Mouse (Mus musculus): Measurements from ENCODE around the gene Gm17490. TPM values are rescaled to one million over a fixed set of nuclear protein-coding genes. Genes with fewer than 3 reads are reported as not detected.

The Gm17490 gene
- not detected in 2 replicates for polyA plus RNA-seq (2015; fragmentation: Nextera tagmentation; extraction: Ambion mirVana)

DNA sequence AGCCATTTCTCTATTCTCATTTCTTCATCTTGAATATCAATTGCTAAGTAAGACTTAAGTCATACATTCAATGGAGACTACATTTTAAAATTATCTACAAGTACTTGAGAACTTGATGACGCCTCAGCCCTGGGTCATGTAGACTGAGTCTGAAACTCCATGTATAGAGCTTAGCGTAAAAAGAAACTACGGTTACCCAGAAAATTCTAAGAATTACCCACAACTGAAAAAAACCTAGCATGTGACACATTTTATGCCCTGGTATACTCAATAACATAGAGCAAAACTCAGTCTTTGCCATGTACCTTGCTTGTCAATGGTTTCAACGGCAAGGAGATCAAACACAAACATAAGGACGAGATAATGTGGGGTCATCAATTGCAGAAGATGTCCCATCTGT lies at the start of gene Gm17490:
Gene Gm17490 (minus strand): TSS at position 375 of the 400 bp plus-strand sequence.
- Histone ChIP-seq H3K36me3 (replicated peaks; ENCODE audit: insufficient read depth, low read length) (no peaks in the 10 kb centered on the region), H3K9me3 (ENCODE audit: low read length) (no peaks in the 10 kb centered on the region), H3K27ac (ENCODE audit: low read depth) (no peak within 1 kb of the TSS), H3K4me3 (ENCODE audit: low read depth, low read length) (no peak within 1 kb of the TSS), H3K4me2 (ENCODE audit: low read depth, low read length) (no peak within 1 kb of the TSS), H3K9ac (replicated peaks) (no peak within 1 kb of the TSS), H3K4me1 (ENCODE audit: insufficient read depth) (no peaks in the 10 kb centered on the region), H3K27me3 (ENCODE audit: insufficient read depth, low read length) (no peaks in the 10 kb centered on the region)
- TF ChIP-seq EP300 (IDR thresholded peaks at IDR 0.05; ENCODE audit: low read depth): no peak
- TF ChIP-seq CTCF (IDR thresholded peaks at IDR 0.05; ENCODE audit: low read depth): no peak
- WGBS (ENCODE audit: insufficient replicate concordance): 82% methylated on average over 5 of the region's 5 CpGs
- DNase-seq: no peak
- ATAC-seq: no peak

DNA sequence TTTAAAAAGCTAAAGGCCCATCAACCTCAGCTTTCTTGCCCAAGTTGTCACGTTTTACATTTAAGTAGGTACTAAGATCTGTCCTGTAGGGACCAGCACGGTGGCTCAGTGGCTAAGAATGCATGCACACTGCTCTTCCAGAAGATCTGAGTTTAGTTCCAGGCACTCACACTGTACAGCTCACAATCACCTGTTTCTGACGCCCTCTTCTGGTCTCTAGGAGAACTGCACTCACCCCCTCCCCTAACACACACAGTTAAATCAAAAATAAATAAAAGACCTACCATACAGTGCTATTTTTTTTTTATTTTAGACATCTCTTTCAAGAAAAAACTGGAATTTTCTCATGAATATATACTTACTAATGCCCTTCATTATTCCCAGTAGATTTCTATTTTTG lies 46.1 kb upstream of the Gm17490 start:
- no peaks in the 10 kb centered on the region for H3K9me3 ChIP-seq (ENCODE audit: low read length)
- TF ChIP-seq CTCF (IDR thresholded peaks at IDR 0.05; ENCODE audit: low read depth): peak; percentile 60
- TF ChIP-seq EP300 (IDR thresholded peaks at IDR 0.05; ENCODE audit: low read depth): no peak
- H3K4me3 ChIP-seq (ENCODE audit: low read depth, low read length): no peak overlapping the region
- H3K36me3 ChIP-seq (replicated peaks; ENCODE audit: insufficient read depth, low read length): no peaks in the 10 kb centered on the region
- no peak overlapping the region for H3K27ac ChIP-seq (ENCODE audit: low read depth)
- H3K4me1 ChIP-seq (ENCODE audit: insufficient read depth): no peaks in the 10 kb centered on the region
- no peak for ATAC-seq
- 18% methylated on average over 3 of the region's 3 CpGs for WGBS (ENCODE audit: insufficient replicate concordance)
- H3K27me3 ChIP-seq (ENCODE audit: insufficient read depth, low read length): no peaks in the 10 kb centered on the region
- DNase-seq: no peak
- H3K4me2 ChIP-seq (ENCODE audit: low read depth, low read length): no peak overlapping the region
- no peak overlapping the region for H3K9ac ChIP-seq (replicated peaks)

DNA sequence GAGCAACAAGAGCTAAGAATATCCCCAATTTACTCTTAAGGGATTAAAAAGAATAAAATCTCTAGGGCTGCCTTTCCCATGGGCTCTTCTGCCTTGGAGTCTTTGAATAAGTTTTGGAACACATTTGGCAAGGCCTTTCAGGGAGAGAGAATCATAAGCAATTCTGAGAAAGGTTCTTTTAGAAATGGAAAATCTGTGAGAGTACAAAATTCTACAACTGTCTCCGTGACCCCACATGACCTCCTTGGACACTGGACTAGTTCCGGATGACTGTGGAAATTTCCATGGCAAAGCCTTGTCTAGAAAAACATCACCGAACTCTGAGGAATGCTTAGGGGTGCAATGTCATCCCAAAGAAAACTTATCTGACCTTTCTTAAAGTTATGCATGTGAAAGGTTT lies 39.3 kb upstream of the Gm17490 start:
- Histone ChIP-seq H3K27ac (ENCODE audit: low read depth) (no peak overlapping the region), H3K4me2 (ENCODE audit: low read depth, low read length) (no peak overlapping the region), H3K9ac (replicated peaks) (no peak overlapping the region), H3K4me3 (ENCODE audit: low read depth, low read length) (no peak overlapping the region), H3K36me3 (replicated peaks; ENCODE audit: insufficient read depth, low read length) (no peaks in the 10 kb centered on the region), H3K27me3 (ENCODE audit: insufficient read depth, low read length) (no peaks in the 10 kb centered on the region), H3K9me3 (ENCODE audit: low read length) (no peaks in the 10 kb centered on the region), H3K4me1 (ENCODE audit: insufficient read depth) (no peaks in the 10 kb centered on the region)
- TF ChIP-seq CTCF (IDR thresholded peaks at IDR 0.05; ENCODE audit: low read depth) (no peak), EP300 (IDR thresholded peaks at IDR 0.05; ENCODE audit: low read depth) (no peak)
- no peak for ATAC-seq
- no peak for DNase-seq
- WGBS (ENCODE audit: insufficient replicate concordance): 86% methylated on average over 3 of the region's 3 CpGs

DNA sequence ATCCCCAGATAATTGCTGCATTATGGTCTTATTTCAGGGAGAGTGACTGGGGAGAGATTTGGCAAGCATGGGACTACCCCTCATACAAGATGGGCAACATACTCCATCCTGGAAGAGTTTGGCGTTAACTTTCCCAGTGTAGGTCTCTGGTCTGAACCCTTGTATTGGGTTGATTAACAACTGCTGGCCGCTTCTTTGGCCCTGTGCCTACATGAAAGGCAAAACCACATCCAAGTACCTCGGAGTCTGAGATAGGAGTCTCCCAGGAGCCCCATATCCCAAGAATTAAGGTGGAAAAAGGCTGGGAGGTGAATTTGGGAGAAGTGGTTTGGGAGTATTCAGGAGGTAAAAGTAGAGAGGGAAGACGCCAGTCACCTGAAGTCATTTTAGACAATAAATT lies 38.7 kb upstream of the Gm17490 start:
- DNase-seq: no peak
- Histone ChIP-seq H3K27ac (ENCODE audit: low read depth) (no peak overlapping the region), H3K9me3 (ENCODE audit: low read length) (no peaks in the 10 kb centered on the region), H3K4me3 (ENCODE audit: low read depth, low read length) (no peak overlapping the region), H3K9ac (replicated peaks) (no peak overlapping the region), H3K36me3 (replicated peaks; ENCODE audit: insufficient read depth, low read length) (no peaks in the 10 kb centered on the region), H3K4me2 (ENCODE audit: low read depth, low read length) (no peak overlapping the region), H3K27me3 (ENCODE audit: insufficient read depth, low read length) (no peaks in the 10 kb centered on the region), H3K4me1 (ENCODE audit: insufficient read depth) (no peaks in the 10 kb centered on the region)
- no peak for ATAC-seq
- TF ChIP-seq EP300 (IDR thresholded peaks at IDR 0.05; ENCODE audit: low read depth): no peak
- no peak for TF ChIP-seq CTCF (IDR thresholded peaks at IDR 0.05; ENCODE audit: low read depth)
- 82% methylated on average over 4 of the region's 4 CpGs for WGBS (ENCODE audit: insufficient replicate concordance)

DNA sequence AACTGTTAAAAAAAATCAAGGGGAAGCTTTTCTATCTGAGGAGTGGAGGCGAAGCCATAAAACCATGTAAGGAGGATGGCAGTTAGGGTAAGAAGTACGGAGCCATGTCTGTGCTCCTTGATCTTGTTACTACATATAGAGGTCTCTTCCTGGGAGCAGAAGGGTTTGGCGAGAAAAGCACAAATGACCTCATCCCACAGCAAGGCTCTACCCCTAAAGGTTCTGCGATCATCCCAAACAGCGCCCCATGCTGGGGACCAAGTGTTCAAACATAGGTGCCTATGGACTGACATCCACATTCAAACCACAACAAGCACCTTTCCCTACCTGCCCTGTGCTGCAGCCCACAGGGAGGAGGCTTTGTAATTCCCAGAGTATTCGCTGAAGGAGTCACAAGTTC lies 38.3 kb upstream of the Gm17490 start:
- Histone ChIP-seq H3K4me1 (ENCODE audit: insufficient read depth) (no peaks in the 10 kb centered on the region), H3K4me2 (ENCODE audit: low read depth, low read length) (peak overlapping the region; percentile 64), H3K27me3 (ENCODE audit: insufficient read depth, low read length) (no peaks in the 10 kb centered on the region), H3K27ac (ENCODE audit: low read depth) (no peak overlapping the region), H3K9me3 (ENCODE audit: low read length) (no peaks in the 10 kb centered on the region), H3K9ac (replicated peaks) (0 out of 2 replicates have a peak overlapping the region, but pooled peaks have one; percentile 12), H3K36me3 (replicated peaks; ENCODE audit: insufficient read depth, low read length) (no peaks in the 10 kb centered on the region), H3K4me3 (ENCODE audit: low read depth, low read length) (peak overlapping the region; percentile 13; the same call in 1 of the 2 replicates)
- ATAC-seq: peak; percentile 82
- TF ChIP-seq EP300 (IDR thresholded peaks at IDR 0.05; ENCODE audit: low read depth): no peak
- peak; percentile 40; the same call in 1 of the 2 replicates for TF ChIP-seq CTCF (IDR thresholded peaks at IDR 0.05; ENCODE audit: low read depth)
- WGBS (ENCODE audit: insufficient replicate concordance): 52% methylated on average over 6 of the region's 6 CpGs
- DNase-seq: peak; percentile 35

DNA sequence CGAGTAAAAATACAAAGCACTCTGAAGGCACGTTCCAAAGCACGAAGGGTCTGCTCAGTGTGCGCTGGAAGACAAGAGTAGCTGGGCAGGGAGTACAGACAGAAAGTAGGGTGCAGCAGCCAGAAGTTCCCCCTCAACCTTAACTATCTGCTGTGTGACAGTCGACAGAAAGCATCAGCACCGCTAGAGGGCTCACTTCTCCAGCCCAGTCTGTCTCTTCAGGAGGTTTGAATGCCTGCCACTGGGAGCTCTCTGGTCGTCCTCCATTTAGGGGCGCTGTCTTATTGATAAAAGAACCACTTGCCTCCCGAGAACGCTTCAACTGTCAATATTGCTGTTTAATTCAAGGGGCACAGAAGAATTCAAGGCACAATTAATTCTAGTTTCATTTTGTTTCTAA lies 37.9 kb upstream of the Gm17490 start:
- Histone ChIP-seq H3K27me3 (ENCODE audit: insufficient read depth, low read length) (no peaks in the 10 kb centered on the region), H3K4me1 (ENCODE audit: insufficient read depth) (no peaks in the 10 kb centered on the region), H3K4me3 (ENCODE audit: low read depth, low read length) (peak overlapping the region; percentile 13; the same call in 1 of the 2 replicates), H3K36me3 (replicated peaks; ENCODE audit: insufficient read depth, low read length) (no peaks in the 10 kb centered on the region), H3K9me3 (ENCODE audit: low read length) (no peaks in the 10 kb centered on the region), H3K4me2 (ENCODE audit: low read depth, low read length) (peak overlapping the region; percentile 64), H3K27ac (ENCODE audit: low read depth) (peak overlapping the region; percentile 34; the same call in 1 of the 2 replicates), H3K9ac (replicated peaks) (0 out of 2 replicates have a peak overlapping the region, but pooled peaks have one; percentile 12)
- WGBS (ENCODE audit: insufficient replicate concordance): 2% methylated on average over 10 of the region's 10 CpGs
- ATAC-seq (peak; percentile 92), DNase-seq (peak; percentile 83)
- TF ChIP-seq CTCF (IDR thresholded peaks at IDR 0.05; ENCODE audit: low read depth): peak; percentile 92
- no peak for TF ChIP-seq EP300 (IDR thresholded peaks at IDR 0.05; ENCODE audit: low read depth)

DNA sequence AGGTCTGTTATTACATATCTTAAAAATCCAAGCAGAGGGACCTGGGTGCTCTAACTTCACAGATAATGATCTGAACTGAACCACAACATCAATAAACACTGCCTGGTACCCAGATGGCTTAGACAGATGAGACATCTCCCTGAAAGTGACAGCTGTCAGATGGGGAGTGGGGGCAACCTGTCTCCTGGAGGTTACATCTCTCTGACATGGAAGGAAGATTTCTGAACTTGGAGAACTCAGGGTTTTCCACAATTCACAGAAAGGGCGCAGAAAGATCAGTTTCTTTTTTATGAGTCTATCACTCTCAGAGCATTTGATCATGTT lies 36.8 kb upstream of the Gm17490 start:
- TF ChIP-seq CTCF (IDR thresholded peaks at IDR 0.05; ENCODE audit: low read depth): no peak
- H3K4me2 ChIP-seq (ENCODE audit: low read depth, low read length): no peak overlapping the region
- peak overlapping the region; percentile 34; the same call in 1 of the 2 replicates for H3K27ac ChIP-seq (ENCODE audit: low read depth)
- no peak overlapping the region for H3K4me3 ChIP-seq (ENCODE audit: low read depth, low read length)
- ATAC-seq (no peak), DNase-seq (no peak)
- H3K9me3 ChIP-seq (ENCODE audit: low read length): no peaks in the 10 kb centered on the region
- H3K27me3 ChIP-seq (ENCODE audit: insufficient read depth, low read length): no peaks in the 10 kb centered on the region
- 87% methylated on average over 1 of the region's 1 CpGs for WGBS (ENCODE audit: insufficient replicate concordance)
- H3K36me3 ChIP-seq (replicated peaks; ENCODE audit: insufficient read depth, low read length): no peaks in the 10 kb centered on the region
- no peaks in the 10 kb centered on the region for H3K4me1 ChIP-seq (ENCODE audit: insufficient read depth)
- H3K9ac ChIP-seq (replicated peaks): no peak overlapping the region

Data from liver, postnatal 0 days (tissue).